Mouse (Mus musculus) kidney, embryonic 15.5 days (tissue): ENCODE data around the gene Slc25a33. TPM values are rescaled to one million over a fixed set of nuclear protein-coding genes. Genes with fewer than 3 reads are reported as not detected.
"Not testable (repeated sequence)": the region's sequence is repeated elsewhere in the genome, so short reads cannot be mapped to it uniquely, and the experiment has no call there.

ENCODE experiments used
- ATAC-seq: fragments of 200-750 bp; cut with Nextera tagmentation; replicated peaks from 2 replicates; pipeline ENCODE4 v1.8.0; 2017; ENCODE audit warnings: moderate TSS enrichment; ENCODE audit not compliant: low FRiP score
- H3K27ac ChIP-seq: fragments of 300-500 bp; sonication (generic); 2 replicates; pipeline ENCODE4 v1.5.1; 2015; ENCODE audit warnings: mild to moderate bottlenecking, inconsistent platforms
- H3K27me3 ChIP-seq: fragments of 300-500 bp; sonication (generic); 2 replicates; pipeline ENCODE4 v1.6.1; 2015; ENCODE audit warnings: inconsistent platforms
- H3K36me3 ChIP-seq: fragments of 300-500 bp; sonication (generic); 2 replicates; pipeline ENCODE4 v1.6.1; 2015; ENCODE audit warnings: inconsistent platforms
- H3K4me1 ChIP-seq: fragments of 300-500 bp; sonication (generic); 2 replicates; pipeline ENCODE4 v1.6.1; 2015; ENCODE audit warnings: inconsistent platforms
- H3K4me2 ChIP-seq: fragments of 300-500 bp; sonication (generic); 2 replicates; pipeline ENCODE4 v1.6.1; 2015; ENCODE audit warnings: moderate library complexity, mild to moderate bottlenecking, inconsistent platforms
- H3K4me3 ChIP-seq: fragments of 300-500 bp; sonication (generic); replicated peaks from 2 replicates; pipeline ENCODE4 v1.5.1; 2015; ENCODE audit warnings: mild to moderate bottlenecking, inconsistent platforms
- H3K9ac ChIP-seq: fragments of 300-500 bp; sonication (generic); 2 replicates; pipeline ENCODE4 v1.6.1; 2015; ENCODE audit warnings: mild to moderate bottlenecking, inconsistent platforms
- H3K9me3 ChIP-seq: fragments of 300-500 bp; sonication (generic); replicated peaks from 2 replicates; pipeline ENCODE4 v1.6.1; 2016; ENCODE audit warnings: inconsistent platforms
- WGBS: fragments of 180-500 bp; shearing (Covaris S2); methylation state at CpG from one replicate; pipeline ENCODE4 v1.1.7; 2015; ENCODE audit warnings: mixed read lengths; 5-methylcytosine and 5-hydroxymethylcytosine counted together
- polyA plus RNA-seq: library from polyadenylated mRNA; unstranded; fragments of >200 nt; fragmentation: Nextera tagmentation; extraction: Ambion mirVana; gene quantifications from 2 replicates; pipeline ENCODE4 v1.2.1, GENCODE M21; 2015

Gene Slc25a33
- polyA plus RNA-seq, 1 experiment from 2014 or later: 14.2 TPM

DNA sequence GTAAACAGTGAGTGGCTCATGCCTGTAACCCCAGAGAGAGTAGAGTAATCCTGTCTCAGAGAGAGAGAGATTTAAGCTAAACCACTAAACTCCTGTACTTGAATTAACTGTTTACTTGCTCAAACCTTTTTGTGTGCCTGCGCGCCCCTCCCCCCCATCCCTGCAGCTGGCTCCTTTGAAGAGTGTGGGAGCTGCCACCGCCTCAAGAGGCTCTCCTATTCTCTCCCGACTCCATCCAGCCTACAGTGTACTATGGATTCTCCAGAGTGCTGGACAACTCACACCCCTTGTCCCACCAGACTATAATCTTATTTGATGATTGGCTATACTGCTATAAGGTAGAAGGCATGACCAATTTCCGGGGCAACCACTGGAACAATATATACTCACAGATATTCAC, 23.4 kb downstream of the Slc25a33 start:
- no peaks in the 10 kb centered on the region for H3K27me3 ChIP-seq
- peaks cover 4% of the 10 kb centered on the region; the same call in 1 of the 2 replicates for H3K4me1 ChIP-seq
- H3K9ac ChIP-seq: no peak overlapping the region
- H3K27ac ChIP-seq: no peak overlapping the region
- peaks cover 16% of the 10 kb centered on the region for H3K36me3 ChIP-seq
- no peak for ATAC-seq
- 43% methylated on average over 5 of the region's 5 CpGs for WGBS
- no peaks in the 10 kb centered on the region for H3K9me3 ChIP-seq
- no peak overlapping the region for H3K4me3 ChIP-seq
- H3K4me2 ChIP-seq: no peak overlapping the region

- not testable (repeated sequence) for ATAC-seq, H3K27ac ChIP-seq, H3K4me1 ChIP-seq, H3K4me3 ChIP-seq, H3K9me3 ChIP-seq, H3K27me3 ChIP-seq, H3K4me2 ChIP-seq, H3K9ac ChIP-seq
- peaks cover 22% of the 10 kb centered on the region for H3K36me3 ChIP-seq
- 90% methylated on average over 3 of the region's 3 CpGs for WGBS
Measured at GRCm38 (mm10) chr4:149749663-149750015, 24.4 kb downstream of the Slc25a33 start.

DNA sequence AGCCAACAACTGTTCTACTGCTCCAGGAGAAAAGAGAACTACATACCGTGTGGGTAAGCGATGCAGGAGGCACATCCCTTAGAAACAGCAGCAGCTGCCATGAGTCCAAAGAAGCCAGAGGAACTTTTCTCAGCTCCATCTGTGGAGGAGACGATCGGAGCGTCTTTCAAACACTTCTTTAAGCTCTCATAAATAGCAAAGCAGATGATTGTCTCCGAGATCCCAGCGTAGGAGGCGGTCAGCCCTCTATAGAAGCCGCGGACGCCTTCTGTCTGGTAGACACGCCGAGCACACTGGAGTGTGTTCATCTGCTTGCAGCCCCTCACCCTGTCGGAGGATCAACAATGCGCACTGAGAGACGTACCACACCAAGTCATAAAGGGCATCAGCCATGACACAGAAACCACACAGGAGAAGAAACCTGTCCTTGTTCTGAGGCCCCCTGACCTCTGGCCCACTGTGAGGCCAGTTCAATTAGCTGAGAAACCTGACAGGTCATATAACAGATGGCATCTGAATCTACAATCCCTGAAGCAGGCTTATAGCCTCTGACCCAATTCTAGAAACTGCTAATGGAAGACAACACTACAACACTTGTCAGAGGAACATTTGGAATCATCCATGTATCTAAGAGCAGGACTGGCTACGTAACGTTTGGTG, 24.9 kb downstream of the Slc25a33 start:
- Histone ChIP-seq H3K9me3 (no peaks in the 10 kb centered on the region), H3K4me3 (no peak overlapping the region), H3K36me3 (peaks cover 23% of the 10 kb centered on the region), H3K27ac (no peak overlapping the region), H3K4me1 (peaks cover 10% of the 10 kb centered on the region), H3K27me3 (no peaks in the 10 kb centered on the region), H3K9ac (no peak overlapping the region), H3K4me2 (no peak overlapping the region)
- 56% methylated on average over 18 of the region's 18 CpGs for WGBS
- ATAC-seq: no peak

- no peak overlapping the region for H3K9ac ChIP-seq
- no peaks in the 10 kb centered on the region for H3K27me3 ChIP-seq
- H3K4me1 ChIP-seq: peaks cover 8% of the 10 kb centered on the region; the same call in 1 of the 2 replicates
- no peak overlapping the region for H3K4me2 ChIP-seq
- no peaks in the 10 kb centered on the region for H3K9me3 ChIP-seq
- WGBS: 52% methylated on average over 7 of the region's 7 CpGs
- H3K27ac ChIP-seq: 0 out of 2 replicates have a peak overlapping the region, but pooled peaks have one; percentile 15
- H3K4me3 ChIP-seq: no peak overlapping the region
- ATAC-seq: 0 out of 2 replicates have a peak, but pooled peaks have one; percentile 46
- peaks cover 32% of the 10 kb centered on the region for H3K36me3 ChIP-seq
Measured at GRCm38 (mm10) chr4:149744119-149744518, 30.0 kb downstream of the Slc25a33 start.

- Histone ChIP-seq H3K9me3 (no peaks in the 10 kb centered on the region), H3K4me1 (peaks cover 14% of the 10 kb centered on the region), H3K27me3 (no peaks in the 10 kb centered on the region), H3K4me3 (no peak overlapping the region), H3K36me3 (peaks cover 25% of the 10 kb centered on the region), H3K9ac (no peak overlapping the region), H3K4me2 (no peak overlapping the region), H3K27ac (no peak overlapping the region)
- no peak for ATAC-seq
- 93% methylated on average over 14 of the region's 14 CpGs for WGBS
Measured at GRCm38 (mm10) chr4:149742011-149742530, 32.0 kb downstream of the Slc25a33 start.

GRCm38 (mm10) chr4:149740301-149740700, 33.8 kb downstream of the Slc25a33 start:
- no peak for ATAC-seq
- Histone ChIP-seq H3K36me3 (peaks cover 25% of the 10 kb centered on the region), H3K9ac (no peak overlapping the region), H3K27me3 (no peaks in the 10 kb centered on the region), H3K4me3 (no peak overlapping the region), H3K4me2 (no peak overlapping the region), H3K4me1 (peaks cover 32% of the 10 kb centered on the region), H3K27ac (0 out of 2 replicates have a peak overlapping the region, but pooled peaks have one; percentile 42), H3K9me3 (no peaks in the 10 kb centered on the region)
- 75% methylated on average over 7 of the region's 7 CpGs for WGBS

- Histone ChIP-seq H3K4me3 (no peak overlapping the region), H3K9ac (no peak overlapping the region), H3K27ac (no peak overlapping the region), H3K4me1 (peaks cover 37% of the 10 kb centered on the region), H3K4me2 (no peak overlapping the region), H3K36me3 (peaks cover 21% of the 10 kb centered on the region), H3K27me3 (no peaks in the 10 kb centered on the region), H3K9me3 (no peaks in the 10 kb centered on the region)
- ATAC-seq: no peak
- 72% methylated on average over 5 of the region's 5 CpGs for WGBS
Measured at GRCm38 (mm10) chr4:149739478-149739877, 34.6 kb downstream of the Slc25a33 start.

- peak; percentile 91 for ATAC-seq
- H3K4me3 ChIP-seq: peak within 1 kb of the TSS; percentile 81
- no peaks in the 10 kb centered on the region for H3K27me3 ChIP-seq
- peak within 1 kb of the TSS; percentile 82 for H3K9ac ChIP-seq
- no peaks in the 10 kb centered on the region for H3K9me3 ChIP-seq
- H3K4me1 ChIP-seq: peaks cover 50% of the 10 kb centered on the region
- under 1% methylated on average over 81 of the region's 97 CpGs for WGBS
- peak within 1 kb of the TSS; percentile 72 for H3K4me2 ChIP-seq
- peaks cover 7% of the 10 kb centered on the region for H3K36me3 ChIP-seq
- peak within 1 kb of the TSS; percentile 85 for H3K27ac ChIP-seq
Measured at GRCm38 (mm10) chr4:149737383-149738324, 36.4 kb downstream of the Slc25a33 start, which contains the start of gene Tmem201. TSS of gene Tmem201 (minus strand) at chr4:149738044.

GRCm38 (mm10) chr4:149736581-149736980, 37.5 kb downstream of the Slc25a33 start:
- Histone ChIP-seq H3K27me3 (no peaks in the 10 kb centered on the region), H3K36me3 (peaks cover 9% of the 10 kb centered on the region), H3K9ac (peak overlapping the region; percentile 82), H3K4me3 (peak overlapping the region; percentile 81), H3K4me2 (peak overlapping the region; percentile 72), H3K4me1 (peaks cover 57% of the 10 kb centered on the region), H3K27ac (no peak overlapping the region), H3K9me3 (no peaks in the 10 kb centered on the region)
- 25% methylated on average over 4 of the region's 4 CpGs for WGBS
- ATAC-seq: no peak

- H3K9ac ChIP-seq: 0 out of 2 replicates have a peak overlapping the region, but pooled peaks have one; percentile 29
- H3K9me3 ChIP-seq: no peaks in the 10 kb centered on the region
- peak overlapping the region; percentile 72 for H3K4me2 ChIP-seq
- H3K4me1 ChIP-seq: peaks cover 65% of the 10 kb centered on the region
- 68% methylated on average over 5 of the region's 5 CpGs for WGBS
- H3K36me3 ChIP-seq: peaks cover 17% of the 10 kb centered on the region
- no peak overlapping the region for H3K27ac ChIP-seq
- no peak for ATAC-seq
- H3K4me3 ChIP-seq: peak overlapping the region; percentile 81; the same call in 1 of the 2 replicates
- no peaks in the 10 kb centered on the region for H3K27me3 ChIP-seq
Measured at GRCm38 (mm10) chr4:149735624-149736250, 38.3 kb downstream of the Slc25a33 start.

GRCm38 (mm10) chr4:149734730-149735475, 39.2 kb downstream of the Slc25a33 start:
- no peak overlapping the region; the same call in 1 of the 2 replicates for H3K4me2 ChIP-seq
- peak overlapping the region; percentile 56; the same call in 1 of the 2 replicates for H3K27ac ChIP-seq
- peaks cover 68% of the 10 kb centered on the region for H3K4me1 ChIP-seq
- H3K9me3 ChIP-seq: no peaks in the 10 kb centered on the region
- H3K9ac ChIP-seq: no peak overlapping the region
- no peak overlapping the region for H3K4me3 ChIP-seq
- H3K36me3 ChIP-seq: peaks cover 25% of the 10 kb centered on the region
- WGBS: 74% methylated on average over 10 of the region's 10 CpGs
- no peaks in the 10 kb centered on the region for H3K27me3 ChIP-seq
- no peak for ATAC-seq
